Mouse (Mus musculus) left cerebral cortex, adult 8-10 months (tissue): ENCODE results near the gene Rad51d. TPM values are rescaled to one million over a fixed set of nuclear protein-coding genes. Genes with fewer than 3 reads are reported as not detected.

Experiments
- DNase-seq, 2 experiments: peaks; one replicate each; pipeline ENCODE4 v3.0.0; 2022; ENCODE audit warnings: low spot score in 2 of 2
- total RNA-seq, 4 experiments: library from RNA; stranded (reverse); gene quantifications; 2 replicates each; pipeline ENCODE4 v1.2.4; 2022

The Rad51d gene
- total RNA-seq, 4 experiments from 2014 or later, result 17.8 to 20.8 (median 20.4) TPM

DNA sequence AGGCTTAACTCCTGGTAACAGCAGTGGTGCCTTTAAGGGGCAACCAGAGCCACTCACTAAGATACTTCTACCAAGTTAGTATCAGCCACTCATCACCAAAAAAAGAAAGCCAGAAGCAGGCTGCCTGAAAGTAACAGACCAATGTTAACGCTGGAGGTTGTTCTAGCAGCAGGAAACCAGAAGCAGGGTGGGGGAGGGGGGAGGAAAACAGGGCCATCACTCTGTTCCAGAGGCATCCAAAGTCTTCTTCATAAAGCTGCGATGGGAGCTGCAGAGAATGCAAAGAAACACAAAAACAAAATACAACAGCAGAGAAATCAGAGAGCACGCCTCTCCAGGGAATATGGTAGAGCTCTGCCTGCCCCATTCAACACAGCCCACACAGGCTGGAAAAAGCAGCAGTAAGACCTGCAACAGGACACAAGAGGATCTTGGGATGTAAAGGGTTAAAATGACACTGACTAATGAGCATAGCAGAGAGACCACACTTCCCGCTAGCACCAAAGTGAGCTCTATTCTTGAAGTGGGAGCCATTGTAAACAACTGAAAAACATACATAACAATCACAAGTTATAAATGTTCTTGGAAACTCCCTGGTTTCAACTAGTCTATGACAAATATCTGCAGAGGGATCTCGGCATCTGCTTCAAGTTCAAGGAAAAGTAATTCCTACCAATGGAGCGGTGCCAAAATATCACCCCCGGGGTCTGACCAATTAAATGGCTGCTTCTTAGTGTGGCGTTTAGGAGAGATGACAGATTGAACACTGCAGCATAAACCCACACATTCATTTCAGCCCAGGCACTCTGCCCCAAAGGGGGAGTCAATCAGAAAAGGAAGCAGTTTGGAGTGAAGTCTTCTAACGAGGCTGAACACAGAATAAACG, 59.2 kb downstream of the Rad51d start:
- no peak for DNase-seq

DNA sequence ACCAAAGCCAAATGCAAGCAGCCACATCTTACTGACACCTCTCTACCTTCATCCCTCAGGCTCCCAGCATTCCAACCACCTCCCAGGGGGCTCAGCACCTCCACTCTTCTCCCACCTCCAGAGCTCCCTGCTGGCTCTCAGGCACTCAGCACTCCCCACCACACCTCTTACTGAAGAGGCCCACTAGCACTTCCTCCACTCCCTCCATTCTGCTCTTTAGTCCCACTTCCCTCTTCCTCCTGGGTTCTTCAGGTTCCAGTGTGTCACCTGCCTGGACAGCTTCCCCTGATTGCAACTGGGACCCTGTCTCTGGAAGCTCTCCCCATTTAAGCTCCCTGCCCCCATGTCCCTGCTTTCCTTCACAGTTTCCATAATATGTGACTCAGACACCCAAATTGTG, 63.6 kb downstream of the Rad51d start:
- no peak for DNase-seq

Other genes starting within 250 kb of the Rad51d start
- gene Cct6b, start 126.3 kb downstream of the Rad51d start, total RNA-seq, result under 1 TPM; 0.37 to 0.74 (median 0.52) TPM
- gene Zfp830, start 126.3 kb downstream of the Rad51d start, total RNA-seq, result 10 to 100 TPM; 14.5 to 15.7 (median 14.8) TPM
- 10 to 100 TPM; 18.0 to 21.9 (median 20.9) TPM for gene Lig3, start 109.5 kb downstream of the Rad51d start, total RNA-seq
- 10 to 100 TPM; 13.8 to 14.4 (median 14.3) TPM for gene Rffl, start 19.4 kb downstream of the Rad51d start, total RNA-seq
- gene Fndc8, start 1.5 kb upstream of the Rad51d start, total RNA-seq, result not detected
- 10 to 100 TPM; 28.0 to 40.9 (median 34.6) TPM for gene Nle1, start 17.8 kb upstream of the Rad51d start, total RNA-seq
- gene Unc45b, start 19.9 kb upstream of the Rad51d start, total RNA-seq, result 1 to 10 TPM in 3 of 4 experiments, under 1 TPM in 1; 0.75 to 3.4 (median 1.8) TPM
- 1 to 10 TPM; 3.0 to 5.3 (median 3.4) TPM for gene Slfn5, start 60.7 kb upstream of the Rad51d start, total RNA-seq
- gene Slfn9, start 101.2 kb upstream of the Rad51d start, total RNA-seq, result under 1 TPM; 0.37 to 0.91 (median 0.62) TPM
- gene Slfn8, start 130.2 kb upstream of the Rad51d start, total RNA-seq, result 1 to 10 TPM in 2 of 4 experiments, under 1 TPM in 2; 0.74 to 2.0 (median 1.1) TPM
- gene Slfn2, start 174.5 kb upstream of the Rad51d start, total RNA-seq, result 1 to 10 TPM; 1.1 to 1.7 (median 1.3) TPM
- gene Slfn1, start 226.2 kb upstream of the Rad51d start, total RNA-seq, result not detected